In genomic region chr3:58582788-58583426, GRCm38 (mm10) we compare ENCODE assay signal across 15 mouse cellular contexts. TPM values are rescaled to one million over a fixed set of nuclear protein-coding genes. Genes with fewer than 3 reads are reported as not detected.
DNase-seq lines count a peak whose midpoint lies in the region; ATAC-seq and TF ChIP-seq lines count a peak whose summit lies in the region.
"Had no signal": no experiment of that assay in that cellular context is flagged by ENCODE, and none has a peak within 500 bp of the region (broad histone marks: within the 10 kb centered on the region; RNA-seq: fewer than 3 reads in every experiment).

No protein-coding gene starts in this region.

- DNase-seq in kidney, adult 18-20 months, result peak; percentile 37
- peak; percentile 70 for DNase-seq in MEL-GATA-1-ER (ENCODE audit: extremely low read depth, low read depth)
- peak; percentile 62 for DNase-seq in naive thymus-derived CD4-positive, alpha-beta T cell, adult 2 months (ENCODE audit: low read depth)
- DNase-seq in lung, adult 2 months, result no peak
- no peak for DNase-seq in adipocyte (ENCODE audit: low spot score)
- no peak for DNase-seq in left cerebral cortex, adult 18-20 months (ENCODE audit: low spot score in 2 of 2)
- DNase-seq: gastrocnemius, postnatal 14 days; right cerebral cortex, postnatal 25 days; thymus, postnatal 36 days had no signal

- no peaks in the 10 kb centered on the region for H3K27me3 ChIP-seq in kidney, embryonic 14.5 days (ENCODE audit: control insufficient read depth, insufficient read depth, low read length)
- no peaks in the 10 kb centered on the region for H3K27me3 ChIP-seq in intestine, postnatal 0 days (replicated peaks; ENCODE audit: control insufficient read depth, insufficient read depth, low read length)
- H3K27me3 ChIP-seq: neural tube, embryonic 12.5 days had no signal

- WGBS in kidney, embryonic 14.5 days, result 87% methylated on average over 5 of the region's 5 CpGs
- WGBS in intestine, postnatal 0 days, result 55% methylated on average over 5 of the region's 5 CpGs
- WGBS in lung, adult 2 months, result 68% methylated on average over 5 of the region's 5 CpGs

- H3K27ac ChIP-seq in kidney, embryonic 14.5 days (ENCODE audit: low read depth, low read length), result no peak overlapping the region
- peak overlapping the region; percentile 16; the same call in 1 of the 2 replicates for H3K27ac ChIP-seq in intestine, postnatal 0 days (ENCODE audit: low read depth, low read length)
- H3K27ac ChIP-seq: macrophage; neural tube, embryonic 12.5 days had no signal

- no peaks in the 10 kb centered on the region for H3K9me3 ChIP-seq in kidney, embryonic 14.5 days (ENCODE audit: control insufficient read depth, low read length)
- H3K9me3 ChIP-seq in intestine, postnatal 0 days (ENCODE audit: control insufficient read depth), result no peaks in the 10 kb centered on the region
- H3K9me3 ChIP-seq: neural tube, embryonic 12.5 days had no signal

- no peaks in the 10 kb centered on the region for H3K4me1 ChIP-seq in kidney, embryonic 14.5 days (ENCODE audit: control insufficient read depth, insufficient read depth, low read length)
- no peaks in the 10 kb centered on the region; the same call in 1 of the 2 replicates for H3K4me1 ChIP-seq in intestine, postnatal 0 days (replicated peaks; ENCODE audit: control insufficient read depth, insufficient read depth, low read length)
- peaks cover 22% of the 10 kb centered on the region for H3K4me1 ChIP-seq in lung, adult 2 months (ENCODE audit: control insufficient read depth, insufficient read depth, low read length)

- no peak overlapping the region for H3K9ac ChIP-seq in kidney, embryonic 14.5 days (ENCODE audit: low read depth, low read length)
- H3K9ac ChIP-seq in intestine, postnatal 0 days (ENCODE audit: low read depth, low read length), result no peak overlapping the region
- H3K9ac ChIP-seq: neural tube, embryonic 12.5 days had no signal

- no peak overlapping the region for H3K4me3 ChIP-seq in kidney, embryonic 14.5 days (ENCODE audit: low read length)
- no peak overlapping the region for H3K4me3 ChIP-seq in intestine, postnatal 0 days (ENCODE audit: low read depth, low read length)
- H3K4me3 ChIP-seq in lung, adult 2 months (replicated peaks; ENCODE audit: extremely low read depth, low read depth, low read length), result no peak overlapping the region
- H3K4me3 ChIP-seq: neural tube, embryonic 12.5 days had no signal

- H3K36me3 ChIP-seq in kidney, embryonic 14.5 days (ENCODE audit: control insufficient read depth, insufficient read depth, low read length), result peaks cover 29% of the 10 kb centered on the region
- H3K36me3 ChIP-seq in intestine, postnatal 0 days (ENCODE audit: control insufficient read depth, insufficient read depth), result peaks cover 24% of the 10 kb centered on the region

- no peak for ATAC-seq in kidney, embryonic 14.5 days (ENCODE audit: low FRiP score, low TSS enrichment)
- ATAC-seq in intestine, postnatal 0 days, result peak; percentile 75

- no peak for TF ChIP-seq CTCF in intestine, postnatal 0 days (IDR thresholded peaks at IDR 0.05; ENCODE audit: low read depth)
- no peak for TF ChIP-seq CTCF in lung, adult 2 months (IDR thresholded peaks at IDR 0.05; ENCODE audit: insufficient read depth, low read length)

- H3K4me2 ChIP-seq in kidney, embryonic 14.5 days (replicated peaks; ENCODE audit: low read depth, low read length), result no peak overlapping the region
- H3K4me2 ChIP-seq in intestine, postnatal 0 days (replicated peaks; ENCODE audit: low read depth), result no peak overlapping the region; the same call in 1 of the 2 replicates
- H3K4me2 ChIP-seq: neural tube, embryonic 12.5 days had no signal

- no peak for TF ChIP-seq POLR2A in lung, adult 2 months (IDR thresholded peaks at IDR 0.05; ENCODE audit: borderline replicate concordance, extremely low read depth, low read depth, low read length)

RNA-seq across cellular contexts. Expression of gene Selenot, which starts 6.5 kb away (rescaled TPM):
- polyA plus RNA-seq in kidney, embryonic 14.5 days (2014; fragmentation: Nextera tagmentation; extraction: Ambion mirVana), result 30.6 and 31.5 TPM in 2 replicates
- 28.0 and 31.5 TPM in 2 replicates for polyA plus RNA-seq in intestine, postnatal 0 days (2015; fragmentation: Nextera tagmentation; extraction: Ambion mirVana)
- 31.5 and 44.6 TPM in 2 replicates for polyA plus RNA-seq in lung, adult 2 months (2012; rRNA removed)
- 100 to 1,000 TPM; 141 to 145 TPM for total RNA-seq in left cerebral cortex, adult 18-20 months (2021)

RNA-seq across cellular contexts. Expression of gene Erich6, which starts 54.1 kb away (rescaled TPM):
- polyA plus RNA-seq in kidney, embryonic 14.5 days (2014; fragmentation: Nextera tagmentation; extraction: Ambion mirVana), result 0.14 TPM in 1 of 2 replicates, not detected in the other
- polyA plus RNA-seq in intestine, postnatal 0 days (2015; fragmentation: Nextera tagmentation; extraction: Ambion mirVana), result not detected in 2 replicates
- polyA plus RNA-seq in lung, adult 2 months (2012; rRNA removed), result 0.09 TPM in 1 of 2 replicates, not detected in the other
- total RNA-seq in left cerebral cortex, adult 18-20 months (2021), result 1 to 10 TPM in 1 of 2 experiments, under 1 TPM in 1; 0.95 to 1.3 TPM
- polyA plus RNA-seq: forebrain, embryonic 11.5 days; heart, postnatal 0 days; macrophage had no signal

RNA-seq across cellular contexts. Expression of gene Serp1, which starts 57.2 kb away (rescaled TPM):
- polyA plus RNA-seq in kidney, embryonic 14.5 days (2014; fragmentation: Nextera tagmentation; extraction: Ambion mirVana), result 99.5 and 130 TPM in 2 replicates
- 156 TPM in 2 replicates for polyA plus RNA-seq in intestine, postnatal 0 days (2015; fragmentation: Nextera tagmentation; extraction: Ambion mirVana)
- 35.6 and 45.1 TPM in 2 replicates for polyA plus RNA-seq in lung, adult 2 months (2012; rRNA removed)
- total RNA-seq in left cerebral cortex, adult 18-20 months (2021), result 10 to 100 TPM; 19.7 to 23.1 TPM

RNA-seq across cellular contexts. Expression of gene Eif2a, which starts 57.3 kb away (rescaled TPM):
- polyA plus RNA-seq in kidney, embryonic 14.5 days (2014; fragmentation: Nextera tagmentation; extraction: Ambion mirVana), result 71.1 and 72.0 TPM in 2 replicates
- polyA plus RNA-seq in intestine, postnatal 0 days (2015; fragmentation: Nextera tagmentation; extraction: Ambion mirVana), result 28.4 and 29.2 TPM in 2 replicates
- polyA plus RNA-seq in lung, adult 2 months (2012; rRNA removed), result 3.8 and 9.9 TPM in 2 replicates
- 10 to 100 TPM; 41.6 to 42.6 TPM for total RNA-seq in left cerebral cortex, adult 18-20 months (2021)

Comparison
In these comparisons a context has a peak if more than half of its experiments do, and no peak if none do; other contexts are left out.
1. DNase-seq: peak in kidney, adult 18-20 months (single experiment), MEL-GATA-1-ER (single experiment) and naive thymus-derived CD4-positive, alpha-beta T cell, adult 2 months (single experiment); none in lung, adult 2 months (single experiment), adipocyte (single experiment) and left cerebral cortex, adult 18-20 months (0 of 2).